In the genomic region with DNA sequence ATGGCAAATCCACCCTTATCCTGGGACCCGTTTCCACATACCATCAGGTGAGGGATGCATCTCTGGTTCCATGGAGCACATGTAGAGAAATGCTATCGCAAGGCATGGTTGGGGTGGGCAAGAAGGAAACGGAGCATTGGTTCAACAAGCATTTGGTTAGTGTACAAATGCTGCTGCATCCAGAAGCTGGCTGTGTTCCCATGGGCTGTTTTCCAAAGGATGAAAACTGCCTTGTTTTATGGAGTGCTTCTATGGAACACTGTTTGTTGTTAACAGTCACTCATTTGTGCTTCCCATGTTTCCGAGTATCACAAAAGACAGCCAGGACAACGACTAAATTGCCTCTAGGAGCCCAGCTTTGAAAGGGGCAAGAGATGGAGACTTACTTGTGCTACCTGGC, we compare ENCODE assay signal across 17 mouse cellular contexts.
"Had no signal": no experiment of that assay in that cellular context is flagged by ENCODE, and none has a peak within 500 bp of the region (broad histone marks: within the 10 kb centered on the region; RNA-seq: fewer than 3 reads in every experiment).

No protein-coding gene starts in this region.

- H3K36me3 ChIP-seq: intestine, embryonic 15.5 days; kidney, embryonic 15.5 days; liver, embryonic 15.5 days; midbrain, embryonic 13.5 days; neural tube, embryonic 13.5 days had no signal

- DNase-seq: kidney, adult 18-20 months; kidney, postnatal 36 days; lung, adult 2 months; lung, postnatal 14 days; retina, postnatal 1 day; right cerebral cortex, postnatal 4 days; spleen, adult 18-20 months; thymus, adult 18-20 months; thymus, postnatal 14 days had no signal

- ATAC-seq: intestine, embryonic 15.5 days; midbrain, embryonic 13.5 days had no signal

- H3K9me3 ChIP-seq: intestine, embryonic 15.5 days; limb, embryonic 10.5 days; liver, embryonic 15.5 days; midbrain, embryonic 13.5 days; neural tube, embryonic 13.5 days had no signal

- H3K27ac ChIP-seq: intestine, embryonic 15.5 days; kidney, embryonic 15.5 days; layer of hippocampus, adult 2 months; limb, embryonic 10.5 days; liver, embryonic 15.5 days; midbrain, embryonic 13.5 days; neural tube, embryonic 13.5 days had no signal

- H3K4me3 ChIP-seq: intestine, embryonic 15.5 days; kidney, embryonic 15.5 days; layer of hippocampus, adult 2 months; limb, embryonic 10.5 days; liver, embryonic 15.5 days; midbrain, embryonic 13.5 days; neural tube, embryonic 13.5 days had no signal

- H3K9ac ChIP-seq: intestine, embryonic 15.5 days; kidney, embryonic 15.5 days; liver, embryonic 15.5 days; midbrain, embryonic 13.5 days; neural tube, embryonic 13.5 days had no signal

- H3K4me1 ChIP-seq: intestine, embryonic 15.5 days; kidney, embryonic 15.5 days; limb, embryonic 10.5 days; liver, embryonic 15.5 days; midbrain, embryonic 13.5 days; neural tube, embryonic 13.5 days had no signal

- H3K4me2 ChIP-seq: intestine, embryonic 15.5 days; kidney, embryonic 15.5 days; liver, embryonic 11.5 days; liver, embryonic 15.5 days; midbrain, embryonic 13.5 days; neural tube, embryonic 13.5 days had no signal

- H3K27me3 ChIP-seq: intestine, embryonic 15.5 days; kidney, embryonic 15.5 days; liver, embryonic 15.5 days; midbrain, embryonic 13.5 days; neural tube, embryonic 13.5 days had no signal
